Mouse (Mus musculus) natural killer cell, adult 2 months (primary cell): Measurements from ENCODE around the gene Prom2.

Source experiments
- DNase-seq, 2 experiments: peaks; one replicate each; pipeline ENCODE4 v3.0.0; 2022; ENCODE audit warnings: low spot score in 2 of 2

The Prom2 gene

DNA sequence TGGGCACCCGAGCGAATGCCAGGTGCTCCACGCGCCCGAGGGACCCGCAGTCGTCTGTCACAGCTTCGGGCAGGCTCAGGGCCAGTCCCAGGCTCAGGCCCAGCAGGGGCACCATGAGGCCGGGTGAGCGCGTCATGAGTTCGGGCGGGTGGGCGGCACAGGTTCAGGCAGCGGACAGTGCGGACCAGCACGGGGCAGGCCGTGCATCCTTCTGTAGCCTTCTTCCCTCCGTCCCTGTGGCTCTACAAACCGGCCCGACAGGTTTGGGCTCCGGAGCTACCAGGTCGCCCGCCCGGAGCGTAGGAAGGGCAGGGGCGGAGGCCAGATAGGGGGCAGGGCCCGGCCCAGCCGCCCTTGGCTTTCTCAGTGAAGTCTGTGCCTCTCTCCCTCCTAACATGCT lies at the start of gene Prom2:
Prom2 (minus strand) TSS at position 283 of the 400 bp plus-strand sequence.
- DNase-seq: no peak

DNA sequence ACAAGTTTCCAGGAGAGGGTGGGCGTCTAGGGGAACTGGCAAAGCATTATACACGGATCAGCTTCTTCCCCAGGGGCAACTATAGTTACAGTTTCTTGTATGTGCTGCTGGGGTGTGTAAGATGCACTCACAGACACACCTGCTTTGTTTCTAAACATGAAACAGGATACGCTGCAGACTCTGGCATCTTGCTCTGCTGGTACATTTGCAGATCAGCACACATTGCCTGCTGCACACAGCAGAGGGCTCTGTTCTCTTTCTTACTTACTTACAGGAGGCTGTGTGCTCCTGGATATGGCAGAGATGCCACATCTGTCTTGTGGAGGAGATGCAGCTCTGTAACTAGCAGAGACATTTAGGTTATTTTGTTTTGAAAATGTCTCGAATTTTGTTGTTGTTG lies 49.6 kb upstream of the Prom2 start:
- DNase-seq: peak in 1 of 2 experiments; percentile 18

DNA sequence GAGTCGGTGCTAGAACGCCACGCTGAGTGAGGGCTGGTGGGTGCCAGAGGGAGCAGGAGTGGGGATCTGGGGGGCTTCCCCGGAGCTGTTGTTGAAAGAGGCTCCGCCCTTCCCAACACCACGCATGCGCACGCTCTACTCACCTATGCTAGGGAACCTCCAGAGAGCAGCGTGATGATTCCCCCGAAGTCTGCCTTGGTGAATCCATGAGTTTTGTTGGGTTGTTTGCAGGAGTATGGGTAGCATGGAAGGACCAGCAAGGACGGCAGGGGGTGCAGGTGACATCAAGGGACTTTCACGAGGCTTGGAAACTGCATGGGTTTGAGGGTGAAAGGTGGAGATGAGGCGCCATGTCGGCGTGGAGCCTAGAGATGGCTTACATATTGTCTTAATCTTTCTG lies 48.9 kb upstream of the Prom2 start:
- peak; percentile 42 to 49 for DNase-seq

DNA sequence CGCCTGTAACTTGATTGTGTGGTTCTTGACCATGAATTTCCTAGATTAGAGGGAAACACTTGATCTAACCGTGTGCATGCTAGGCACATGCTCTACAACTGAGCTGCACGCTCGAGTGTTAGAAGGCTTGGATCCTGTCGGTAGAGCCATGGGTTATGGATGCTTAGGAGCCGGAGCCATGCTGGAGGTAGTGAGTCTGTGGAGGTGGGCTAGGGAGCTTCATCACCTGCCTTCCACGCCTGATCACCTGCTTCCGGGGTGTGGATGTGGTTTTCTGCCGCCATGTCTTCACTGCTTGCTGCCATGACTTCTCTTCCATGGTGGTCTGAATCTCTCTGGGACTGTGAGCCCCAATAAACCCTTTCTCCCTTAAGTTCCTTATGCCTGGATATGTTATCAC lies 47.6 kb upstream of the Prom2 start:
- no peak for DNase-seq

DNA sequence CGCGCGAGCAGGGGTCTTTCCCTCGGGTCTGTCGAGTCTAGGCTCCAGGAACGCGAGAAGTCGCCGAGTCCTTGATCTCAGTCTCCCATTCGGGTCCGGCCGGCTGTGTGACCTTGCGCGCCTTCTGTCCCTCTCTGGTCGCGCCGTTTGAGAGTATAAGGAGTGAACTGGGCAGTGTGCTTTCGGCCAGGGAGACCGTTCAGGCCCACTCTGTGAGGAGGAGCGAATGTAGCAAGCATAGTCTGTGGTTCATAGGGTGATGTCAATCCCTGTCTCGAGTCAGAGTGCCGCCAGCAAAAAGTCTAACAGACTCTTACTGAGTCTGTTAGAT lies 46.2 kb upstream of the Prom2 start:
- DNase-seq: no peak

DNA sequence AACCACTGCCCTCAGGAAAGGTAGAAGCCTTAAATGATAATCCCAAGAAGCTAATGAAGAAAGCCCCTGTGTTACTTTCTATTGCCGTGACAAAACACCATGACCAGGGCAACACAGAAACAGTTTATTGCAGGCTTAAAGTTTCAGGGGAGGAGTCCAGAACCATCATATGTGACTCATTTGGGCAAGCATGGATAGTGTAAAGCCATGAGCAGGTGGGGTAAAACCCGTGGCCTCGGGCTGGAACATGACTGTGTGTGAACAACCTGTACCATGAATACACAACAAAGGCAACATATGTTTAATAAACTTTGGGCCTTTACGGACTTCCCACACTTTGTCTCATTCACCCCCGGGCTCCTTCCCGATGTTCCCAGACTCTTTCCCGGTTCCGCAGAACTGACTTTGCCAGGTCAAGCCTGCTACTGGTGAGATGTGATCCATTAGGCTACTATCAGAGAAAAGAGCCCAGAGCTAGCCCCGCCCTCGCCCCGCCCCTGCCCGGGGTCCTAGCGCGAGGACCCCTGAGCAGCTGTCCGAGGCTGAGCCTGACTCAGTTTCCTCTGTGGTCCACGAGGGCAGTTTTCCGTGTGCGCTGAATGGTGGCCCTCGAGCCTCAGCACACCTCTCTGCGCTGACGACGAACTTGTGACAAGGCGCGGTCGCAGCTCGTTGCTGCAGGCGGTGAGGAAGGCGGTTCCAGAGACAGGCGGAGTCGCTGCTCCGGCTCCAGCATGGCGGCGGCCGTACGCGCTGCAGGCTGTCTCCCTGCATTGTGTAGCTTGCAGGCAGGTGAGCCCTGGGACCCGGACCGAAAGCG lies 45.6 kb upstream of the Prom2 start, which contains the start of the genes Zfp661 and Mrps5:
Zfp661 (minus strand) TSS at position 401 of the 820 bp plus-strand sequence.
Mrps5 (plus strand) TSS at position 529 of the 820 bp plus-strand sequence.
- DNase-seq: peak; percentile 84 to 87

DNA sequence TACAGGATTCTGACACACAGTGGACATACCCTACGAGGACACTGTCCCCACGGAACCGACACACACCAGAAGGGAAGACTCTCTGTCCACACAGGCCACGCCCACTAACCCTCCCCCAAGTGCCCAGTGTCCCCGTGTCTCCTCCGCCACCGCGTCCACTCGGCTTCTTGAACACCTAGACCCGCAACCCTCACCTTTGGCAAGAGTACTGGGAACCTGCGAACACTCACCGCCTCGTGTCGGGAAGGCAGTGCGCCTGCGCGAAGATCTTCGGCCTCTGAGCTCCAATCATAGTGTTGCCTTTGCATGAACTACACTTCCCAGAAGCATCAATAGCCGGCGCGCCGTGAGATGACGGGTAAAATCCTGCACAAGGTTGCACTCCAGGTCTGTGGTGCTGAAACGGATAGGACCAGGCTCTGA lies 43.2 kb upstream of the Prom2 start:
- peak; percentile 83 to 89 for DNase-seq

DNA sequence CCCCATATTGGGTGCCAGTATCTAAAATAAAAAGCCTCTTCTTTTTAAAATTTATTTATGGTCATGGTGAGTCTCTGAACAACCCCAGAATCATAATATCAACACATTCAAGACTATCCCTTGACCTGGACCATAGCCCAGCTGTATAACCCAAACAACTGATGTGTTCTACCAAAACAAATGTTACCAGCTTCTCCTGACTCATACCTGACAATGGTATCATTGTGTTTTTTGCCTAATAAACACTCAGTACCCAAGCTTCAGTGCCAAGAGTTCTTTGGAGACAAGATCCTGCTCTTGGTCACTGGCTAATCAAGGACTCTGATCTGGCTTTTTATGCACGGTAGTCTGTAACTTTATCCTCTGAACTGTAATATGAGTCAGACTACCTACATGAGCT lies 32.1 kb upstream of the Prom2 start:
- no peak for DNase-seq

DNA sequence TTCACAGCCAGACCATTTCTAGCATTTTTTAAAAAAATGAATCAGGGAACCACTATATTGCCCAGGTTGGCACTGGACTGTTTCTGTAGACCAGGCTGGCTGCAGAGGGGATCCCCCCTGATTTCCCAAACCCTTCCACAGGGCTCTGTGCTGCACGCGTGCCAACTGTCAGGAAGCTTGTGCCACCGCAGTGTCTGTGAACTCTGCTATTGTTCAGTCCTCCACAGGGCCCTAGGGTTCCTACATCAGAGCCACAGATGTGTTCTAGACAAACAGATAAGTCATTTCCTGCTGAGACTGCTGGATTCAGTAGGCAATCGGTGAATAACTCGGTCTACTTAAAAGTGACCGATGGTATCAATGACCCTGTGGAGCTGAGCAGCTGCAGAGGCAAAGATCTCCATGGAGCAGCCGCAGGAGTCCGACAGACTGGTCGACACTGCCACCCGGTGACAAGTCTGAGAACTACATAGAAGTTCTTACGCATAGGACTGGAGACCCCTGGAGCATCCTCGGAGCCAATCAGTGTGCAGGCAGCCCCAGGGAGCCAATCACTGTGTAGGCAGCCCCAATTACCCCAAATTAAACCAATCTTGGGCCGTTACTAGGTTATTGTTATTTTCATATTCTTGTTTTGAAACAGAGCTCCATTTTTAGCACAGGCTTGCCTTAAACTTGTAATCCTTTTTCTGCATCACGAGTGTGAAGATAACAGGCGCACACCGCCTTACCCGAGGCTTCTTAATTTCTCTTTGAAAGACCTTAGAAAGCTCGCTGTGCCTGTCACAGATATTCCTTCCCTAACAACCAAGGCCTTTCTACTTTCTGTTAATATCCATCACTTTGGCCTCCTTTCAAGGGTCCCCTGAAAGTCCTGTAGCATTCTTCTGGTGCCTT lies 18.1 kb upstream of the Prom2 start:
- peak; percentile 64 to 69 for DNase-seq

DNA sequence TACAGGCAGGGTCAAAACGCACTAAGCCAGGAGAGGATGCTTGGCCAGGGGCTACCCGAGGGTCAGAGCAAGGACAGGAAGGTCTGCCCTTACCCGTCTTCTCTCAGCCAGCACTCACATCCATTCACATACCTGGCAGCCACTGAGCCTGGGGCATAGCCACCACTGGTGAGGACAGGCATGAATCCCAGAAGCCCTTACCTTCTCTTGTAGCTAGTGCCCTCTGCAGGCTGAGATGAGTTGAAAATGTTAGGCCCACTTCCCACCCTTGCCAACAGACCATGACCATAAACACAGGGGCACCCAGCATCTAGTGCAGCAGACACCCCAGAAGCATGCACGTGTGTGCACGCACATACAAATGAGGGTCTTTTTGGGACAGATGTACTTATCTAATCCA lies 9.8 kb upstream of the Prom2 start:
- no peak for DNase-seq

DNA sequence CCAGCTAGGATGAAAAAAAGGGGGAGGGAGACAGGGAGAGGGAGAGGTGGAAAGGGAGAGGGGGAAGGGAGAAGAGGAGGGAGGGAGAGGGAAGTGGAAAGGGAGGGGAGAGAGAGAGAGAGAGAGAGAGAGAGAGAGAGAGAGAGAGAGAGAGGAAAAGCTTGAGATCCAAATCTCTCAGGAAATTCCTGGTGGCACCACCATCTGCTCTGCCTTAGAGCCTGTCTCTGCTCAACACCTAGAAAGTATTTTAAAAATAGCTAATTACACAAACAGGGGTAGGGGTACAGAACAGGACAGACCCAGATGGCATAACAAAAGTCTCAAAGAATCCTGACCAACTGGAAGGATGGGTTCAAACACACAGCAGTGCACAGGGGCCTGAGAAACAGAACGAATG lies 9.2 kb upstream of the Prom2 start:
- DNase-seq: no peak

DNA sequence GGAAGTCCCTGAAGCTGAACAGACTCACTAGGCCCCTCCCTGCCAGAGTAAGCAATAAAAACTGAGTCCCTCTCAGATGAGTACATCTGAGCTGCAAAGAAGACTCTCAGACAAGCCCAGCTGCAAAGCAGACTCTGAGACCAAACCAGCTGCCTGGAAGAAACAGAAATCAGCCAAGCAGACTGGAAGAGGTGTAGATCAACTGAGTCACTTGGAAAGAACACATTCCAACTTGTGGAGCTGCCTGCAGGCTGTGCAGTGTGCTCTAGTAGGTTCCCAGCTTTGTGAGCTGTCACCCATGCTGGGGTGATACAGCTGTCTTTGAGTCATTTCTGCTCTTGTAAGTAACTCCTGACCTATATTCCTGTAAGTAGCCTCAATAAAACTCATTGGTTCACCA lies 8.4 kb upstream of the Prom2 start:
- no peak for DNase-seq

DNA sequence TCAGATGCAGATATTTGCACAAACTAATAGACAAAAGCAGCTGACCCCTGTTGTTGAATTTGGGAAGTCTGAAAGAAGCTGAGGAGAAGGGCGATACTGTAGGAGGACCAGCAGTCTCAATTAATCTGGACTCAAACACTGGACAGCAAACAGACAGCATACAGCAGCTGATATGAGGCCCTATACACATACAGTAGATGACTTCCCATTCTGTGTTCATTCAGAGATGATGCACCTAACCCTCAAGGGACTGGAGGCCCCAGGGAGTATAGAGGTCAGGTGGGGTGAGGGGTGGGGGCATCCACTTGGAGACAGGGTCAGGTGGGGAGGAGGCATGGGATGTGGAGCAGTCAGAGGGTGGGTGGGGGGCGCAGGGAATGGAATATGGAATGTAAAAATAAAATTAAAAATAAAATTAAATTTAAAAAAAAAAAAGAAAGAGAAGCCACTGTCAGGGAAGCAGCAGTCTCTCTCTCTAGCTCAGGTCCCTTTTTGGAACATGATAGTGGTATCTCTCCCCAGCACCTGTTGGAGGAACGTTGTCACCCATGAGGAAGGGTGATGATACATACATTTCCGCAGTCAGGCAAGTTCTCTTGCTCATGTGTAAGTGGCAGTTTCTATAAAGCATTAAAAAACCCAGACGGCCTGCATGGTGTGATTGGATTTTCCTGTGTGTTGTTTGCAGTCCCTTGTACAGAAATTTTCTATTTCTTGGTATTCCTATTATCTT lies 7.2 kb upstream of the Prom2 start:
- no peak for DNase-seq

DNA sequence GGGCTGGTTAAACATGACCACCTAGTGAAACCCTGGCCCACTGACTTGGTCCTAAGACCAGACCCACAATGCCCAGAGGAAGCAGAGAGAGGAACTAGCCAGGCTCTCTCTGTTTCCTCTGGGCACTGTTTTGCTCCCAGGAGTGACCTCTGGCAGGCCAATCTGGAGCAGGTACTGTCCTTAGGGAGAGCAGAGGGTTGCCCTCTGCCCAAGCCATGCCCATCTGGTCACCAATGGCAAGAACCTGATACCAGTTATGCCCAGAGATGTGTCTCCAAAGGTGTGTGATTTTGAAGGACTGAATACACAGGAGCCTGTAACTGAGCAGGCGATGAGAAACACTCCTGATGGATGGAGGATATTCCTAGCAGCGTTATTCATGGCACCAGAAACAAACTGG lies 430 bp upstream of the Prom2 start:
- DNase-seq: no peak

DNA sequence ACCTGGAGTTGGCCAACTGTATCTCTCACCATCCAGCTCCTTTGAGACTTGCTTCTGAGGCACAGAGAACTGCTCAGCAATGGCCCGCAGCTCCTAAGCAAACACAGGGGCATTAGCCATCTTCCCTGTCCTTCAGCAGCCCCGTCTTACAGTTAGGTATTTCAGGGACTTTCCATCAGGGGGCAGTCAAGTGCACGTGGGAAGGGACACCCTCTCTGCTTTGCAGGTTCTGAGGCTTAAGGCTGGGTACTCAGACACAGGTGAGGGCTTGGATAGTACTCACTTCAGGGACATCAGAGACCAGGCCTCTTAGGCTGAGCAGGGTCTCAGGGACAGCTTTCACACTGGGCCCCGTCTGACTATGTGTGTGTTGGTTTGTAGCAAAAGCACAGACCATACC lies 1.8 kb downstream of the Prom2 start:
- DNase-seq: no peak

DNA sequence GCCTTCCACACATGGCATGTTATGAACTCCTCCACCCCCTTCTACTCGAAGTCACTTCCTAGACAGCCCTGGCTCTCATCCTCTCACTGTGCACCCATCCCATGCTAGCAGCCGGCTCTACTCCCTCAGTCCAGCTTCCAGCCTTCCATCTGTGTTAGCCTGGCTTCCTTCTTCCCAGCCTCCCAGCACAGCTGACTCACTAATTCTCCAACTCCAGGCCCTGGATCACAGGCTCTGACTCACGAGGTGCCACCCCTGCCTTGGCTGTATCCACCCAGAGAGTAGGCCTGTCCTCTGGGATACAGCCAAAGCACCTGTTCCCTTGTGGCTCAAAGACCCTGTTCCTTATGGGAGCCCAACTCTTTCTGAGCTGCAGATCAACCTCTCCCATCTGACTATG lies 3.7 kb downstream of the Prom2 start:
- no peak for DNase-seq

DNA sequence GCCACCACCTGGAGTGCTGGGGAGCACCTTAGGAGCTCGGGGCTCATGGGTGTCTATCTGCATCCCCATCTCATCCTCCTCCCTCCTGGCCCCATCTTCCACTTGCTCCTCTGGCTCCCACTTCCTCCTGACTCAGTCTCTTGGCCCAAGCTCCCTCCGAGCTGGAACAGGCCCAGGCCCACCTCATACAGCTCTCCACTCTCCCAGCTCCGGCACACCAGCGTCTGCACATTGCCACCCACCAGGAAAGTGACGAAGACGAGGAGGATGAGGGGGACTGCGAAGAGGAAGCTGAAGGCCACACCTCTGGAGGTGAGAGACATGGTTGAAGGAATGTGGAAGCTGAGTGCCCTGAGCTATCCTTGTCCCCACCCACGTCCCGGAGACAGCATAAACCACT lies 5.9 kb downstream of the Prom2 start:
- DNase-seq: no peak

DNA sequence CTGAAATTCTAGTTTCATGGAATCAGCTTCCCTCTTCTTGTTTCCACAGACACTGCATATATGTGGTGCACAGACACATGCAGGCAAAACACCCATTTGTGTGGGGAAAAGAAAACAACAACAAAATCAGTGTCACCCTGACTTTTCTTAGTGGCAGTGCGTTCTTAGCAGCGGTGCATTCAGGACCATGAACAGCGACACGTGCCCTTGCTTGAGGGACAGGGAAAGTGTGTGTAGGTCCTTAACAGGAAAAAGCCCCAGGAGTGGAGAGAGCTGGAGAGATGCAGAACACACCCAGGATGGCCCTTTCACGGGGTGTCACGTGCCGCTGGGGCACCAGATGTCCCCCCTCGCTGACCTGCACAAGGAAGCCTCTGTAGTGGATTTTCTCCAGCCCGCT lies 8.9 kb downstream of the Prom2 start:
- no peak for DNase-seq

DNA sequence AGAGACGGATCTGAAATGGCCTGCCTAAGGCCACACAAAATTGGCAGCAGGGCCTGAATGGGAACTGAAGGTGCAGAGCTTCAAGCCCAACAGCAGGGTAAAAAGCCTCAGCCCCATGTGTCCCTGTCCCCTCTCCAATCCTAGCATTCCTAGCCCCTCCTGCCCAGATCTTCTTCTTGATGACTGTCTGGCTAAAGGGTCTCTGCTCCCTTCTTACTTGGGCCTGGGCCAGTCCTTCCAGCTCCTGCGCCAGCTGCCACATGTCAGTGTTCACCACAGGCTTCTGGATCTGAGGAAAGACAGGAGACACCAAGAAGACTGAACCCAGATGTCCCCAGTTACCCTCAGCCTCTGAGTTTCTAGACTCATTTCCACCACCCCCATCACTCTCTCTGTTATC lies 9.7 kb downstream of the Prom2 start:
- DNase-seq: no peak

DNA sequence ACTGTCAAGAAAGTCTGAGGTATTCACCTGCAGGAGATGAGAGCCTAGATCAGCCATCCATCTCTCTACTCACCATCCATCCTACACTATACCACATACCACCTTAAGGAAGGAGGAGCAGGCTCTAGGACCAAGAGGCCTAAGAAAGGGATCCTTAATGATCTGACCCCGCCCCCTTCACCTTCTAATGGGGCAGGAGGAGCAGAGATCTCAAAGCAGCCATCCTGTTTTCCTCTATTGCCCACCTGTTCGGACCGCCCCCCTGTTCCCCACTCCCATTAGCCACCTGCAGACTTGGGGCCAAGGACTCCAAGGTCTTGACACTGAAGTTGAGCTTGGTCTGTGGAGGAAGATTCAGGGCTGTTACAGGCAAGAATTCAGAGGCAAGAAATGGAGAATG lies 10.8 kb downstream of the Prom2 start:
- DNase-seq: no peak

DNA sequence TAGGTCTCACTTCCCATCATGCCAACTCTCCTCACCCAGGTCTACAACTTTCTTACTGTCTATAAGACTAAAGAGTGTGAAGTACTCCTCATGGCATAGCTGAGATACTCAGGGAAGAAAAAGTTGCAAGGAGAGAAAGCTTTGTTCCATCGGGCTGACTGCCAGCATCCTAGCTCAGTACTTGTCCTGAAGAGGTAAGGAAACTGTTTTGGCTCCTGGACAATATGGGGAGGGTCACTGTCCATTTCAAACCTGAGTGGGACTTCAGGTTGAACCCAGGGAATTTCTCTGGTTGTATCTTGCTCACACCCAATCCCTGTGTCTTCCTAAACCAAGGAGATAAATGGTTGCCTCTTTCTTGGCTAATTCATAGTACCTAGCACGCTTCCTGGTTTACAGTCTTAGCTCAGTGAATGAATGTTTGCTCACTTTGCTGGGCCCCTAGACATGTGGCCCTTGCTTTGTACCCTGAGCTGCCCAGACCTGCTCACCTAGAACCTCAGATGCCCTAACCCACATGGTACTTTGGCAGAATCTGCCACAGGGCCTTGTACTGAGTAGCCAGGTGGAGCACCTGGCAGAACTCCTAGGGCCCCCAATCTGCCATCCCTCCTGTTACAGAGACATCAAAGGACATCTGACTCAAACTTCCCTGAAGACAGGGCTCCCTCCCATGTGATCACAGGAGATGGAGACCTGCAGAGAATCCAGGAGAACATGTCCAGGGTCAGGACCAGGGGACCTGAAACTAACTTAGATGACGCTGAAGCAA lies 16.1 kb downstream of the Prom2 start:
- DNase-seq: no peak
